Mouse (Mus musculus) lung, postnatal 0 days (tissue): ENCODE data around the gene Lrrc4c.

Source experiments
- CTCF ChIP-seq: IDR thresholded peaks from 2 replicates; pipeline ENCODE4 v1.5.1; 2016; ENCODE audit warnings: antibody characterized with exemption, mild to moderate bottlenecking
- EP300 ChIP-seq: IDR thresholded peaks from 2 replicates; pipeline ENCODE4 v1.6.1; 2016; ENCODE audit warnings: antibody characterized with exemption, mild to moderate bottlenecking, control low read depth

DNA sequence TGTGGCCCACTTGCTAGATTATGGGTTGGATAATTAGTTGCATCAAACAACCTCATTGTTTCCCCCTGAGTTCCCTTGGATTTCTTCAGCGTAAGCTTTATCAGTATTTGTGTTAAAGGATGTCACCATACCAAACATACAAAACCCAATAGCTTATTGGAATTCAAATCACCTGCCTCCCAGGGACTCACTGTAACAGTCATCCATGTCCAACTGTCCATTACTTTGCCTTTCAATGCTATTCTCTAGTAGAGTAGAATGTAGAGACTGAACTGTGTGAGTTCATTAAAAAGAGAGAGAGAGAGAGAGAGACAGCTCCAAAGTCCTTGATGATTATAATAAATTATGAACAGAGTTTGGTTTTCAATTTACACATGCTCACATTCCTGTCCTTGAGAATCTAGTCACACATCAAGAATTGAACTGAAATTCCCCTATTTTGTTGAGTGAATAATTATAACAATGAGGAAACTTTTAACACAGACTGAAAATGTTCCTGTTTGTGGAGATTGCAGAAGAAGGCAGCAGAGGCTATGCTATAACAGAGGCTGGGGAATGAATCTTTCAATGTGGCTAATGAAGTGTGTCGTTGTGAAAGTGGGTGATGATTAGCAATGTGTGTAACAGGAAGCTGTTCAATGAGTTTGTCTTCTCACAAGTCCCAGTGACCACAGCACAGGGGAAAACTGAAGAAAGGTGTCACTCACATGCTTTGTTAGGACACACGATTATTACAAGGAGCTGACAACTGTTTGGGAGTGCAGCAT lies 181.3 kb downstream of the Lrrc4c start:
- TF ChIP-seq EP300 (no peak), CTCF (no peak)
